Mouse (Mus musculus): ENCODE measurements around the gene Zfp740.
"Not testable (repeated sequence)": the region's sequence is repeated elsewhere in the genome, so short reads cannot be mapped to it uniquely, and the experiment has no call there.

The Zfp740 gene

DNA sequence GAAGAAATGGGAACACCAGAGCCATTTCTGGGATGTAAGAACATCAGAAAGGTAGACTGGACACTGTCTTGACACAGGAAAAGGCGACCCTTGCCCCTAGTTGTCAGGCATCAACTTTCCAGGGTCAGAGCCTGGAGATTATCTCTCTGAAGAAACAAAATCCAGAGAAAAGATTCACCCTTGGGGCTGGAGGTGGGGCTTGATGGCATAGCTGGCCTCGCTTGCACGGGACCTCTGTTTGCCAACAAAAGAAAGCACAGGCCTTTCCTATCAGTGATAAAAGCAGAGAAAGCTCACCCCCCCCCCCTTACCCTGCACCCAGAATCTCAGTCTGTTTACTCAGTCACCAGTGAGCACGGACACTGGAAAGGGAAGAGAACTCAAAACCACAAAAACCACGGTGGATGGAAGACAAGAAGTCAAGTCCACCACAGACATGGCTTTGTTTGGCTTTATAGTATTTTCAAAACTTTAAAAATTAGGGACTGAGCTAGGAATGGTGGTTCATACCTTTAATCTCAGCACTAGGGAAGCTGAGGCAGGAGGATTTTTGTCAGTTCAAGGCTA, 10.1 kb upstream of the Zfp740 start:
- DNase-seq (ENCODE audit: low spot score), result no peak

DNA sequence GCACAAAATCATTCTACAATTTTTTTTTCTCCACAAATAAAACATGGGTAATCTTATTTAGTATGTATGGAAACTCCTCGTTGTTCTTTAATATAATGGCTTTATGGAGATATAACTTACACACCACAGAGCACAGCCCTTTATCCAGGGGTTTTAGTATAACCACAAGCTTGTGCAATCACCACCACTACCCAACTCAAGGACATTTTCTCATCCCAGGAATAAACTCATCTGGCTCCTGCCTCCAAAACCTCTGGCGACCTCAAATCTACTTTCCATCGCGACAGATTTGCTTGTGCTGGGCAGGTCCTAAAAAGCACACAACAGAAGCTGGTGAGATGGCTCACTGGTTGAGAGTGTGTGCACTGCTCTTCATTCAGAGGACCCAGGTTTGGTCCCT, 9.4 kb upstream of the Zfp740 start:
- DNase-seq (ENCODE audit: low spot score), result no peak

- no peak for DNase-seq (ENCODE audit: low spot score)
Measured at GRCm38 (mm10) chr15:102194439-102194838, 8.6 kb upstream of the Zfp740 start.

GRCm38 (mm10) chr15:102195373-102195772, 7.7 kb upstream of the Zfp740 start:
- no peak for DNase-seq (ENCODE audit: low spot score)

DNA sequence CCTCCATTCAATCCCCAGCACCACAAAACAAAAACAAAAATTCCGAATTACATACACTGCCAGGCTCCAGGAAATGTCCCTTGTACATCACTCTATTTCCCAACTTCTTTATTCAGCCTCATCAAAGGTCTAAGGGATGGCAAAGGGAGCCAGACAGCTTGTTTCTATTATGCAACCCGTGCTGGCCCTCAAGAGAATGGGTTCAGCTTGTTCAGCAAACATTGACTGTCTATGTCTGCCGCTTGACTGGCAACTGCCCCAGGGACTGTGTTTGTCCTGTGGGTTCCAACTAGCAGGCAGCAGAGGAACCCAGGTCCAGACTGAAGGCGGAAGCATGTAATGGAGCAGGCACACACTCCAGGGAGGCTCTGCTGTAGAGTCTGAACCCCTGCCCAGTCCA, 4.2 kb upstream of the Zfp740 start:
- DNase-seq (ENCODE audit: low spot score), result no peak

- peak; percentile 72 for DNase-seq (ENCODE audit: low spot score)
Measured at GRCm38 (mm10) chr15:102203835-102204381, 859 bp downstream of the Zfp740 start.

GRCm38 (mm10) chr15:102204674-102205505, 1.8 kb downstream of the Zfp740 start, which contains the start of gene Csad:
Gene Csad, minus strand, starts transcription at chr15:102204724.
- no peak for DNase-seq (ENCODE audit: low spot score)

DNA sequence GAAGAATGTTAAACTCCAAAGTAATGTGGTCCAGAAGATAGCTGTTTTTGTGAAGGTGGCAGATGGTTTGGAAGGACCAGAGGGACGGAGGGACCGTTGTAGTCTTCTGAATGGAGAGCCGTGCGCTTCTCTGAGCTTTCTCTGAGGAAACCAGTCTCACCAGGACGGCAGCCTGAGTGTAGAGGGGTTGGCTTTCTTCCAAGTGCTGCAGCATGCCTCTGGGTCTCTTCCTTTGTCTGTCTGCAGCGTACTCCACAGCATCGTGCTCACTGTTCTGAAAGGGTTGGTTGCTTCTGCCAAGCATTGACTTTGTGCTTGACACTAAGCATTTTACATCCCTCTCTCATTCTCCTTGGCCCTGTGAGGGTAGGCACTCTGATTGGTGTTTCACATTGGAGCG, 2.7 kb downstream of the Zfp740 start:
- DNase-seq (ENCODE audit: low spot score), result peak; percentile 38

GRCm38 (mm10) chr15:102207351-102207750, 4.3 kb downstream of the Zfp740 start:
- no peak for DNase-seq (ENCODE audit: low spot score)

- peak; percentile 33 for DNase-seq (ENCODE audit: low spot score)
Measured at GRCm38 (mm10) chr15:102208092-102208561, 5.1 kb downstream of the Zfp740 start.

DNA sequence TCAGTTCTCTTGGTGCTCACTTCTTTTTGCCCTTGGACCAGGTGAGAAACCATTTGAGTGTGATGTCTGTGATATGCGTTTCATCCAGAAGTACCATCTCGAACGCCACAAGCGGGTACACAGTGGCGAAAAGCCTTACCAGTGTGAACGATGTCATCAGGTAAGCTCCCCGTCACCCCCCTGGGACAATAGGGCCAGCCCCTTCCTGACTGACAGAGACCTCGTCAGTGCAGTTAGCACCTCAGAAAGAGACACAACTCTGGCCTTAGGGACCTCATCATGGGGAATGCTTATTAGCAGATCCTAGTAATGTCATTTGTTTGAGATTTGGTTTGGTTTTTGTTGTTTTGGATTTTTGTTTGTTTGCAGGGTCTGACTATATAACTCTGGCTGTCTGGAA, 6.1 kb downstream of the Zfp740 start:
- DNase-seq (ENCODE audit: low spot score), result no peak

GRCm38 (mm10) chr15:102210816-102211215, 7.8 kb downstream of the Zfp740 start:
- no peak for DNase-seq (ENCODE audit: low spot score)

DNA sequence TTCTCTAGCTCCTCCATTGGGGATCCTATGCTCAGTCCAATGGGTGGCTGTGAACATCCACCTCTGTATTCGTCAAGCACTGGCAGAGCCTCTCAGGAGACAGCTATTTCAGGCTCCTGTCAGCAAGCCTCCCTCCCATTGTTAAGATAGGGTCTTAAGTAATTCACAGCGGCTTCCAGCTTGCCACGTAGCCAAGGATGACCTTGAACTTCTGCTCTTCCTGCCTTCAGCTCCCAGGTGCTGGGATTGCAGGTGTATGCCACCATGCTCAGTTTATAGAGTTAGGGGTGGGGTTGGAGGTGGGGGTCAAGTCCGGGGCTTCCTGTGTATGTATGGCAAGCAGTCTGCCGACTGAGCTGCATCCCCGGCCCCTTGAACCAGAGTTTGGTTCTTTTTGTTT, 8.8 kb downstream of the Zfp740 start:
- no peak for DNase-seq (ENCODE audit: low spot score)

DNA sequence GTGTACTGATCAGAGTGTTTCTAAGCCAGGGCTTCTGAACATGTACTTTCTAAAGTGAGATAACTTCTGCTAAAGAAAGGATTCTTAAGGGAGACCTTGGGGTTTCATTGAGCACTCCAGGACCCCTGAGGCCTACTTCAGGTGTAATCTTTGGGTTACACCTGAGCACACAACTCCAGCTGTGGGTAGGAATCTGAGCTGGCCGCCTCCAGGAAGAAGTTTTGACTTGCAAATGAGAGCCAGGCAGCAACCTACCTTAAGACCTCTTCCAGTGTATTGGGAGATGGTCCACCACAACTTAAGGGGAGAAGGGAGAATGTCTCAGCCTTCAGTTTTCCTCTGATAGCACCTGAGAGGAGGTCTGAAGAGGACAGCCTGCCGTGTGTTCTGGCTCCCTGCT, 11.1 kb downstream of the Zfp740 start:
- no peak for DNase-seq (ENCODE audit: low spot score)

GRCm38 (mm10) chr15:102215624-102216023, 12.6 kb downstream of the Zfp740 start:
- no peak for DNase-seq (ENCODE audit: low spot score)

GRCm38 (mm10) chr15:102216459-102217228, 13.6 kb downstream of the Zfp740 start:
- no peak for DNase-seq (ENCODE audit: low spot score)

DNA sequence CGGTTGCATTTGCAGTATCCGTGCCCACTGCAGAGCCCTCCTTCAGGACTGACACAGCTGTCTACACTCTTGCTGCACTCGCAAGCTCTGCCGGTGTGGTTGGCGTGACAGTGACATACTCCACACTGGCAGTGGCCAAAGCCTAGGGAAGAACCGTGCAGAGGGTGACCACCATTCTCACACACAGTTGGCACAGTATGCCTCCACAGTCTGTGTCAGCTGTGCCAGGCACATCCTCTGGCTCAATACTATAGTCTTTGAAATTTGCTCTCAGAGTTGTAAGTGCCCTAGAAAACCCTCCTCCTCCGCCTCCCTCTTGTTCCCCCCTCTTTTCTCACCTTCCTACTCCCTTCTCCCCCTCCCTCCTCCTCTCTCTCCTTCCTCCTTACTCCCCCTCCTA, 14.3 kb downstream of the Zfp740 start:
- no peak for DNase-seq (ENCODE audit: low spot score)

DNA sequence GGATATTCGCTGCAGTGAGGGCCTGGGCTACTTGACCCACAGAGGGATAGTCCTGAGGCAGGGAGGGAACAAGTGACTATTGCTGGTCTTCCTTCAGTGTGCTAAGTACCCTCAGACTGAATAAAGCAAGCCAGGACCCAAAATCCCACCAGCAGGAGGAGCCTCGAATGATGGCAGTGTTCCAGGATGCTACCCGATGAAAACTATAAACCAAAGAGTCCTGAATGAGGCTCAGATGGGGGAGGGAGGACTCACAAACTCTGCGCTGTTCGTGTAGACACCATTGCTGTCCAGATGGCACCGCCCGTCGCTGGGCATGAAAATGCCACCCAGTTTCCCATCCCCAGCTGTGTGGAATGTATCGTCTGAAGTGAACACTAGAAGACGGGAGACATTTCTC, 19.3 kb downstream of the Zfp740 start:
- DNase-seq (ENCODE audit: low spot score), result no peak

GRCm38 (mm10) chr15:102224186-102224991, 21.3 kb downstream of the Zfp740 start:
- peak; percentile 80 for DNase-seq (ENCODE audit: low spot score)

DNA sequence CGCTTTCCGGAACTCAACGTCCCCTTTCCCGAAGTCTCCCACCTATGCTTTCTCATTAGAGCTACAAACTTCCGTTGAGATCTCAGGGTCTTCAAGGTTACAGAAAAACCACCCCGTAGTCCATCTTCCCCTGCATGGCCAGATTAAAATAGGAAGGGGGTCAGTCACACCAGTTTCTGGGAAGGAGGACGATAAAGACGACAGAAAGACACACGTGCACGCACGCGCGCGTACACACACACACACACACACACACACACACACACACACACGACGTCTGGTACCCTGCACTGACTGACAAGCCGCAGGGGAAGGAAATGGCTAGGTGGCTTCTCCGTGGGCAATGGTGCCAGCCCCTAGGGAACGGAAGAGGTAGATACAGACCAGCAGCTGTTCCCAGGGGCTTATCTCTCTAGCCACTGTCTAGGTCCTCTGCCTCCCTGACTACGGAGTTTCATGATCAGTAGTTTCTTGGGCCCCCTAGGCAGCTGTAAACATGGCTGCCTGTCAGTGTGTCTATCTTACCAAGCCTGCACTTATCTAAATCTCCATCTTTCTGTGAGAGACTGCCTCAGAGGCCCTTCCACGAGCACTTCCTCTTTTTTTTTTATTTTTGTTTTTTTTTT, 22.1 kb downstream of the Zfp740 start:
- DNase-seq (ENCODE audit: low spot score), result peak; percentile 86

DNA sequence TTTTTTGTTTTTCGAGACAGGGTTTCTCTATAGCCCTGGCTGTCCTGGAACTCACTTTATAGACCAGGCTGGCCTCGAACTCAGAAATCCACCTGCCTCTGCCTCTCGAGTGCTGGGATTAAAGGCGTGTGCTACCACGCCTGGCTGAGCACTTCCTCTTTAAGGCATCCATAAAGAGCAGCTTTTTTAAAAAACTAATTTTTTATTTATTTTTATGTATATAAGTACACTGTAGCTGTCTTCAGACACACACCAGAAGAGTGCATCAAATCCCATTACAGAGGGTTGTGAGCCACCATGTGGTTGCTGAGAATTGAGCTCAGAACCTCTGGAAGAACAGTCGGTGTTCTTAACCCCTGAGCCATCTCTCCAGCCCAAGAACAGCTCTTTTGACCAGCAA, 22.6 kb downstream of the Zfp740 start:
- DNase-seq (ENCODE audit: low spot score), result not testable (repeated sequence)
